Mouse (Mus musculus) spleen, postnatal 4 days (tissue): ENCODE measurements around the gene Ache.
A peak's percentile ranks its signal among the peaks of the same experiment; 100 is the strongest.
"Not testable (repeated sequence)": the region's sequence is repeated elsewhere in the genome, so short reads cannot be mapped to it uniquely, and the experiment has no call there.

Source experiments
- DNase-seq, 2 experiments: peaks; one replicate each; pipeline ENCODE4 v3.0.0; 2022; ENCODE audit warnings: low spot score in 2 of 2

The Ache gene

GRCm38 (mm10) chr5:137287032-137287952, at the start of gene Ache:
Gene Ache (plus strand): TSS chr5:137287519.
- DNase-seq = peak; percentile 55 to 78

DNA sequence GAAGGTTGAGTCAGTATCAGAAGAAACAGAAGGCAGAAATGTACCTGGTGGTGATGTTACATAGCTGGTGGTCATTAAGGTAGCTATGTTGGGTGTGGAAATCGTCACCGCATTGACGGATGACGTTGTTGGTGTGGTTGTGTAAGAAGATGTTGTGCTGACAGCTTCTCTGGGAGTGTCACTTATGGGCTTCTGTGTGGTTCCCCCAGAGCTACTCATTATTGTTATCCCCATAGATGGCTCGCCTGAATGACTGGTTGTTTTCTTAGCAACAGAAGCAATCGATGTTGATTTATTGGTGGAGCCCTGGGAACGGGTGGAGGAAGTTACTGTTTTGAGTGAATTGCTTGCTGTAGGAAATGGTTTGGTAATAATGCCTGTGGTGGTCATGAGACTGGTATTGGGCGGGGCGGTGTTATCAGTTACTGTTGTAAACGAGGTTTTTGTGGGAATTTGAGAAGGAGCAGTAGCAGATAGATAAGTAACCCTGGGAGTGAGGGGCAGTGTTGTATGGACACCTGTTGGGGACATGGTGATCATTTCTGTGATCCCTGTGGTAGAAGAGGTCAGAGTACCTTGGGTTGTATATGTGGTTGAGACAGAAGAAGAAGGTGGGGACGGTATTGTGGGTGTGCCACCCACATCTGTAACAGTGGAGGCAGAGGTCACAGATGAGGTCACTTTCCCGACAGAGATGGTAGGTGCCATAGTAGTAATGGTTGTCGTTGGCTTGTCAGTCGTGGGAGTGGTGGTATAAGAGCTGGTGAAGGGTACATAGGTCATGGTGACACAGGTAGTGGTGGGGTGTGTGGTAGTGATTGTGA, 23.2 kb upstream of the Ache start:
- no peak for DNase-seq

DNA sequence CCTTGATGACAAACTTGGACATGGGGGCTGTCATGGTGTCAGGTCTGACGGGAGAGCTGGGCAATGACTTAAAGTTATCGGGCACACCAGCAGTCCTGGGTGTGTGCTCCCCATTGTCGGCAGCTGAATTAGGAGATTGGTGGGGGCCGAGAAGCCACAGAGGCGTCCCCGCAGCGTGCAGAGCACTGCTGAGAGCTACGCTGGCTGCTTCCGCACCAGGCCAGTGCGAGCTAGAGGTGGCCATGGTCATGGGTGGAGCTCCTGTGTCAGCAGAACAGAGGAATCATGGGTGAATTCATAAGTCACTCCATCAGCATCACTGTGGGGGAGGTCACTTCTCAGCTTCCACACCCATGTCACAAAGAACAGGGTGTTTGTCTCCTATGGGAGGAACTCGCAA, 22.5 kb upstream of the Ache start:
- DNase-seq = no peak

- no peak for DNase-seq
Measured at GRCm38 (mm10) chr5:137268131-137268910, 19.0 kb upstream of the Ache start.

- no peak for DNase-seq
Measured at GRCm38 (mm10) chr5:137277360-137278342, 9.7 kb upstream of the Ache start.

GRCm38 (mm10) chr5:137284411-137284810, 2.9 kb upstream of the Ache start:
- DNase-seq = not testable (repeated sequence)

- DNase-seq = peak; percentile 71 to 91
Measured at GRCm38 (mm10) chr5:137285045-137285444, 2.3 kb upstream of the Ache start.

DNA sequence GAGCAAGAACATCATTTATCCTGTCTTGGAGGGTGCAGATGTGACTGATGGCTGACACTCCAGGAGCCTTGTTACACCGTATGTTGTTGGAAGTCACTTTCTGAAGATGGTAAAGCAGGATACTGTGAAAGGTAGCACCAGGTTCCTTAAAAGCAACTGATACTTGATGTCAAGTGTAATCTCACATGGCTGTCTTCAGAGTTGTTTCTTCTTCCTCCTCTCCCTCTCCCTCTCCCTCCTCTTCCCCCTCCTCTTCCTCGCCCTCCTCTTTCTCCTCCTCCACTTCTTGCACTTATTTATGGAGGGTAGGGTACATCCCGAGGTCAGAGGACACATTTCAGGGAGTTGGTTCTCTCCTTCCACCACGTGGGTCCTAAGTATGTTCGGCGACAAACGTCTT, 1.3 kb upstream of the Ache start:
- no peak for DNase-seq

GRCm38 (mm10) chr5:137286655-137287031, 676 bp upstream of the Ache start:
- DNase-seq = peak; percentile 92 to 96

- DNase-seq = peak; percentile 58 to 82
Measured at GRCm38 (mm10) chr5:137287953-137288743, 829 bp downstream of the Ache start.

- DNase-seq = peak in 1 of 2 experiments; percentile 75
Measured at GRCm38 (mm10) chr5:137288999-137289470, 1.7 kb downstream of the Ache start.

GRCm38 (mm10) chr5:137289591-137290365, 2.5 kb downstream of the Ache start:
- DNase-seq = peak; percentile 80 to 86

GRCm38 (mm10) chr5:137290677-137291076, 3.4 kb downstream of the Ache start:
- DNase-seq = peak; percentile 95 to 97

- DNase-seq = peak; percentile 27 to 67
Measured at GRCm38 (mm10) chr5:137291381-137291926, 4.1 kb downstream of the Ache start.

- DNase-seq = peak; percentile 89 to 92
Measured at GRCm38 (mm10) chr5:137293282-137293681, 6.0 kb downstream of the Ache start.

GRCm38 (mm10) chr5:137293839-137294743, 6.8 kb downstream of the Ache start, which contains the start of gene Ufsp1:
Gene Ufsp1 (plus strand): TSS chr5:137294629.
- peak; percentile 94 to 96 for DNase-seq

- no peak for DNase-seq
Measured at GRCm38 (mm10) chr5:137294744-137295093, 7.4 kb downstream of the Ache start.
